Mouse (Mus musculus) lung, adult 2 months (tissue): ENCODE data around the gene Vipas39. TPM values are rescaled to one million over a fixed set of nuclear protein-coding genes. Genes with fewer than 3 reads are reported as not detected.

ENCODE experiments used
- DNase-seq: peaks from one replicate; pipeline ENCODE4 v3.0.0; 2022
- H3K4me1 ChIP-seq: fragments of 200-500 bp; 2 replicates; pipeline ENCODE4 v1.6.1; 2011; ENCODE audit warnings: low read length; ENCODE audit not compliant: control insufficient read depth, insufficient read depth
- H3K4me3 ChIP-seq: fragments of 200-500 bp; replicated peaks from 2 replicates; pipeline ENCODE3; 2011; ENCODE audit warnings: low read depth, mild to moderate bottlenecking, control low read depth, low read length; ENCODE audit errors: extremely low read depth
- CTCF ChIP-seq: fragments of 200-500 bp; IDR thresholded peaks from 2 replicates; pipeline ENCODE4 v1.5.1; 2011; ENCODE audit warnings: mild to moderate bottlenecking, low read length, control low read depth; ENCODE audit not compliant: insufficient read depth
- POLR2A ChIP-seq: fragments of 200-500 bp; IDR thresholded peaks from 2 replicates; pipeline ENCODE4 v1.6.1; 2011; ENCODE audit warnings: low read depth, mild to moderate bottlenecking, control low read depth, low read length, borderline replicate concordance; ENCODE audit errors: extremely low read depth
- WGBS: fragments of 180-500 bp; shearing (Covaris S2); methylation state at CpG from one replicate; pipeline ENCODE4 v1.1.7; 2018; 5-methylcytosine and 5-hydroxymethylcytosine counted together
- polyA plus RNA-seq: library from polyadenylated mRNA; depleted of rRNA; stranded (reverse); fragments of >200 nt; gene quantifications from 2 replicates; pipeline ENCODE4 v1.2.3, GENCODE M21; 2012; rRNA removed

Gene Vipas39
- polyA plus RNA-seq, 1 experiment: 23.3 TPM

GRCm38 (mm10) chr12:87199206-87199972, 66.7 kb downstream of the Vipas39 start, which contains the start of gene Samd15:
Samd15 (plus strand) TSS chr12:87199723.
- peak; percentile 42 for DNase-seq
- no peak for TF ChIP-seq CTCF
- no peak for TF ChIP-seq POLR2A
- H3K4me1 ChIP-seq: 0 out of 2 replicates have a peak, but pooled peaks cover 4% of the 10 kb centered on the region
- H3K4me3 ChIP-seq: peak within 1 kb of the TSS; percentile 84
- 2% methylated on average over 38 of the region's 38 CpGs for WGBS

GRCm38 (mm10) chr12:87198792-87199191, 67.3 kb downstream of the Vipas39 start:
- WGBS: 64% methylated on average over 6 of the region's 6 CpGs
- Histone ChIP-seq H3K4me1 (0 out of 2 replicates have a peak, but pooled peaks cover 4% of the 10 kb centered on the region), H3K4me3 (peak overlapping the region; percentile 6)
- DNase-seq: no peak
- TF ChIP-seq POLR2A: no peak
- no peak for TF ChIP-seq CTCF

GRCm38 (mm10) chr12:87196310-87196709, 69.7 kb downstream of the Vipas39 start:
- H3K4me1 ChIP-seq: 0 out of 2 replicates have a peak, but pooled peaks cover 4% of the 10 kb centered on the region
- no peak for TF ChIP-seq CTCF
- TF ChIP-seq POLR2A: no peak
- H3K4me3 ChIP-seq: no peak overlapping the region
- DNase-seq: no peak

GRCm38 (mm10) chr12:87195069-87195468, 71.0 kb downstream of the Vipas39 start:
- TF ChIP-seq CTCF: no peak
- TF ChIP-seq POLR2A: no peak
- no peak for DNase-seq
- Histone ChIP-seq H3K4me3 (no peak overlapping the region), H3K4me1 (0 out of 2 replicates have a peak, but pooled peaks cover 4% of the 10 kb centered on the region)
- WGBS: 44% methylated on average over 1 of the region's 1 CpGs

GRCm38 (mm10) chr12:87193008-87193407, 73.0 kb downstream of the Vipas39 start:
- no peak for DNase-seq
- no peaks in the 10 kb centered on the region for H3K4me1 ChIP-seq
- no peak overlapping the region for H3K4me3 ChIP-seq
- no peak for TF ChIP-seq CTCF
- TF ChIP-seq POLR2A: no peak
- 79% methylated on average over 3 of the region's 3 CpGs for WGBS

Other genes starting within 250 kb of the Vipas39 start
- gene Tmem63c, start 244.9 kb downstream of the Vipas39 start, polyA plus RNA-seq: 0.16 and 0.22 TPM in 2 replicates
- 4.8 and 7.8 TPM in 2 replicates for gene Ngb, start 163.7 kb downstream of the Vipas39 start, polyA plus RNA-seq
- 54.5 and 69.7 TPM in 2 replicates for gene Gstz1, start 119.1 kb downstream of the Vipas39 start, polyA plus RNA-seq
- 15.1 and 15.7 TPM in 2 replicates for gene Pomt2, start 118.3 kb downstream of the Vipas39 start, polyA plus RNA-seq
- gene Samd15, start 66.5 kb downstream of the Vipas39 start, polyA plus RNA-seq: not detected in 2 replicates
- 4.4 and 5.9 TPM in 2 replicates for gene Tmed8, start 65.8 kb downstream of the Vipas39 start, polyA plus RNA-seq
- gene Noxred1, start 27.5 kb downstream of the Vipas39 start, polyA plus RNA-seq: 0.31 and 0.91 TPM in 2 replicates
- gene Ahsa1, start 223 bp upstream of the Vipas39 start, polyA plus RNA-seq: 46.6 and 53.5 TPM in 2 replicates
- gene Ism2, start 33.4 kb upstream of the Vipas39 start, polyA plus RNA-seq: 0.38 and 0.56 TPM in 2 replicates
- 18.6 and 35.0 TPM in 2 replicates for gene Sptlc2, start 122.1 kb upstream of the Vipas39 start, polyA plus RNA-seq
- gene Slirp, start 177.6 kb upstream of the Vipas39 start, polyA plus RNA-seq: 8.4 and 11.3 TPM in 2 replicates
- gene Alkbh1, start 177.8 kb upstream of the Vipas39 start, polyA plus RNA-seq: 10.2 and 10.8 TPM in 2 replicates
- gene Snw1, start 206.0 kb upstream of the Vipas39 start, polyA plus RNA-seq: 7.0 and 11.0 TPM in 2 replicates
- gene Gm5788, start 228.5 kb upstream of the Vipas39 start, polyA plus RNA-seq: not detected in 2 replicates
- not detected in 2 replicates for gene Gm8300, start 248.1 kb upstream of the Vipas39 start, polyA plus RNA-seq